Mouse (Mus musculus): ENCODE measurements around the gene Bpifb9a. TPM values are rescaled to one million over a fixed set of nuclear protein-coding genes. Genes with fewer than 3 reads are reported as not detected.
"Not testable (repeated sequence)": the region's sequence is repeated elsewhere in the genome, so short reads cannot be mapped to it uniquely, and the experiment has no call there.

Bpifb9a gene
- total RNA-seq, 2 experiments from 2014 or later, result not detected

DNA sequence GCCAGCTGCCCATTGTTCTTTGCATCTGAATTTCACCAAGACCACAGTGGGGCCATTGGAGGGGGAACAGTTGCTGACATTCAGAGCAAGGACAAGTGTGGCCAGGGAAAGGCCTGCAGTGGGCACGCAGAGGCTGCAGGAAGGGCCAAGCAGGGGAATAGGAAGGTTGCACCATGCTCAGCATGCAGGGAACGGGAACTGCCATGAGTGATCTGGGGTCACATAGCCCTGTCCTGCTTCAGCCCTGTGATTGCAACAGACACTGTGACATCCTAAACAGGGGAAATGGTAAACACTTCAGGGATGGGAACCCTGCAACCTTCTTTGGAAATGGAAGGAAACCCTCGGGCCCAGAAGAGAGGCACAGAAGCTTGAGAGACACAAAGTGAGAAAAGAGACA is 47.0 kb downstream of the Bpifb9a start:
- not testable (repeated sequence) for DNase-seq (ENCODE audit: low spot score in 2 of 2)

DNA sequence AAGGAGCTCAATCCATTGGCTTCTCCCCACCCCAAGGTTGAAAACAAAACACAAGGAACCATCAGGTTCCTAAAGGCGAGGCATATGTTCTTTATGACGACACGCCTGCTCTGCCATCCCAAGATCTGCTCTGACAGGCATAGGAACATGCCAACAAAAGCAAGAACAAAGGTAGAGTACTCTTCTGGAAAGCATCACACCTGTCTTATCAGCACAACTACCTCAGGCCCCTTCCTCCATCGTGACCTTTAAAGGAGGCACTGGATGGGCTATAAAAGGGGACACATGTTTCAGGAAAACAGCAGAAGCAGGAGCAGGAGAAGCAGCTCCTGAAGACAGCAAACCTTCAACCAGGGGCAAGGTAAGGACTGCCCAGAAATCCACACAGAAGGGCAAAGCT is 49.3 kb downstream of the Bpifb9a start, which contains the start of gene Bpifb9b:
Bpifb9b (plus strand) TSS at position 301 of the 400 bp plus-strand sequence.
- DNase-seq (ENCODE audit: low spot score in 2 of 2), result not testable (repeated sequence)

DNA sequence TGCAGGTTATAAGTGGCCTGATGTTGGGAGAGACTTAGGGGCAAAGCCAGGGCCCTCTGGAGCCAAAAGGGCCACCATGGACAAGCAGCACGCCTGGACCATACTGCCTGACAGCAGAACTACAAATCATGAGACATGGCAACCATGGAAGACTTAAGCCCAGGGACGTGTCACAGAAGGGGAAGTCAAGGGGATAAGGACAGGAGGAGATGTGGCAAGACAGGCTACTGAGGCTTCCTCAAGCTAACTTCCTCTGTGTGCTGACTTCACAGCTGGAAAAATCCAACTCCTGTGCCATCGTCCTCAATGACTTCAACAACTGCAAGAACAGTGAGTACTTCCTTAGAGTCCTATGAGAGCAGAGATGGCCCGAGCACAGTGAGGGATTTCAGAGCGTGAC is 56.1 kb downstream of the Bpifb9a start:
- DNase-seq (ENCODE audit: low spot score in 2 of 2), result not testable (repeated sequence)

Other genes starting within 250 kb of the Bpifb9a start
- gene Bpifa2, start 249.6 kb upstream of the Bpifb9a start, total RNA-seq (2021), result not detected
- gene Bpifa3, start 127.5 kb upstream of the Bpifb9a start, total RNA-seq (2021), result not detected
- gene Bpifa1, start 115.0 kb upstream of the Bpifb9a start, total RNA-seq (2021), result not detected
- gene Bpifa5, start 95.2 kb upstream of the Bpifb9a start, total RNA-seq (2021), result not detected
- under 1 TPM; 0.12 to 0.15 TPM for gene Bpifb1, start 67.0 kb upstream of the Bpifb9a start, total RNA-seq (2021)
- not detected for gene Bpifb5, start 34.1 kb upstream of the Bpifb9a start, total RNA-seq (2021)
- not detected for gene Bpifb9b, start 49.4 kb downstream of the Bpifb9a start, total RNA-seq (2021)
- 10 to 100 TPM; 14.8 to 14.9 TPM for gene Cdk5rap1, start 115.2 kb downstream of the Bpifb9a start, total RNA-seq (2021)
- gene Snta1, start 150.2 kb downstream of the Bpifb9a start, total RNA-seq (2021), result 10 to 100 TPM; 45.3 to 47.7 TPM
- gene Cbfa2t2, start 178.6 kb downstream of the Bpifb9a start, total RNA-seq (2021), result 10 to 100 TPM; 47.9 to 48.9 TPM